Mouse (Mus musculus): ENCODE data around the gene Ino80.
A peak's percentile ranks its signal among the peaks of the same experiment; 100 is the strongest.
"Not testable (repeated sequence)": the region's sequence is repeated elsewhere in the genome, so short reads cannot be mapped to it uniquely, and the experiment has no call there.

Ino80 gene

DNA sequence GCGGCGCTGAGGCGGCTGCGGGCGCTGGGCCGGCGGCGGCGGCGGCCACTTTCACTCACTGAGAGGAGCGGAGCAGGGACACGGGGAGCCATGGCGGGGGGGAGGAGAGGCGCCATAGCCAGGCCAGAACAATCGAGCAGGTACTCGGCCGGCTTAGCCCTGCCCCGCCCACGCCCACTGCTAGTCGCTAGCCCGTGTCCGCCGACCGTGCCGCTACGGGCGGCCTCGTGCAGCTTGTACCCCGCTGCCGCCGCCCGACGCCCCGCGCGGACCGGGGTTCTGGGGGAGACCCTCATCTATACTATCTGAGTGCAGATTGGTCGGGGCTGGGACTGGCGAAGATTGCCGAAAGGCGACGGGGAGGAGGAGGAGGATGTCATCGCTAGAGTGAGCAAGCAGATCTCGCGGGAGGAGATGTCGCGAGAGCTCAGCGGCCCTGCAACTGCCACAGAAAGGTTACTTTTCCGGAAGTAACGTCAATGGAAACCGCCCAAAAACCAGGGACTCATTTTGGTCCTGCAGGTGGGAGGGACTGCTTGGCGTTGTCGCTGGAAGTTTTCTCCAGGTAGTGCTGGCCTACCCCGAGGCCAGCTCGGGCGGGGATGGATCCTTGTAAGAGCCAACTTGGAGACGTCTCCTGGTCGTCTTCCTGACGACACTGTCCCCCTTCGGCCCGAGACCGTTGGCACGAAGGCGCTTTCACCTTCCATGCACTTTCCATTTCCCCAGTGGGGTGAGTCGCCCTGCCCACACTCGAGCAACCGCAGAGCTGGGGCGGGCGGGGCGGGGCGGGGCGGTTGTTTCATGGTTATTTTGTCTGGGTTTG is at the start of gene Ino80:
Gene Ino80, minus strand, starts transcription at position 117 of the 826 bp plus-strand sequence.
- DNase-seq (ENCODE audit: low read depth, low spot score): peak; percentile 98

DNA sequence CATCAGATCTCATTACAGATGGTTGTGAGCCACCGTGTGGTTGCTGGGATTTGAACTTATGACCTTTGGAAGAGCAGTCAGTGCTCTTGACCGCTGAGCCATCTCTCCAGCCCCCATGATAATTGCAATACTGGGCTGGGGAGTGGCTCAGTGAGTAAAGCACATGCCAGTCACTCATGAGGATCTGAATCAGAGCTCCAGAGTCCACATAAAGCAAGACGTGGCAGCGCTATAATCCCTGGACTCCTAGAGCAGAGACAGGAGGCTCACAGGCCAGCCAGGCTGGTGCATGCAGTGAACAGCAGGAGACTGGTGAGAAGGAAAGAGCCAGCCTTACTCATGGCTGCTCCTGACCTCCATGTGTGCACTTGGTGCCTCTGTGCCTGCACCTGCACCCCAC is 47.9 kb upstream of the Ino80 start:
- no peak for DNase-seq (ENCODE audit: low read depth, low spot score)

DNA sequence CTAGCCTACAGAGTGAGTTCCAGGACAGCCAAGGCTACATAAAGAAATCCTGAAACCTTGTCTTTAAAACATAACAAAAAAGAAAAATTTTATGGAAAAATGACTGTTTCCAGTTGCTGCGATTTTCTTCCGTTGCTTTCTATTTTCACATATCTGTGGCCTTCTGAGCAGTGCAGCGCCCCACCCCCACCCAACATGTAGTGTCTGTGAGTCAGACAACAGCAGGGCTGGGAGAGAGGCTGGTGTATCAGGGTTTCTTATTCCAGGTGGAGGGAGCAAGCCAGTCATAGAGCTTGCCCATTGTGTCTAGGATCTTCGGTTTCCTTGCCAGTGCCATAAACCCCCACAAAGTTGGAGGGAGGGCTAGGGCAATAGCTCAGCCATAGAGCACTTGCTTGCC is 46.3 kb upstream of the Ino80 start:
- DNase-seq (ENCODE audit: low read depth, low spot score): no peak

DNA sequence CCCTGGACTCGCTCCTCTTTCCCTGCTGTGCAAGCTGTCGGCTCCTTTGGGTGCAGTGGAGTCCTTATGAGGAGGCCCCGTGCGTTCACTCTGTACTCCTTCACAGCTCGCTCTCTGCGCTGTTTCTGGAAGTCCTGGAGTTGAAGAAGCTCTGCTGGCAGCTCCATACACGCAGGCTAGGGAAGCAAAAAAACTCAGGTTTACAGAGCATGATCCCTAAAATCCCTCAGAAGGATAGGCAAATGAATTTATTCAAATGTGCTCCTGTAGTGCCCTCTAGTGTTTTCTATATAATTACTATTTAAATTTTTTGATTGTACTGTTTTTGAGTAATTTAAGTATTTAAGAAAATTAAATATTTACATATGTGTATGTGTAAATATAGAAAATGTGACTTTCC is 43.1 kb upstream of the Ino80 start:
- no peak for DNase-seq (ENCODE audit: low read depth, low spot score)

DNA sequence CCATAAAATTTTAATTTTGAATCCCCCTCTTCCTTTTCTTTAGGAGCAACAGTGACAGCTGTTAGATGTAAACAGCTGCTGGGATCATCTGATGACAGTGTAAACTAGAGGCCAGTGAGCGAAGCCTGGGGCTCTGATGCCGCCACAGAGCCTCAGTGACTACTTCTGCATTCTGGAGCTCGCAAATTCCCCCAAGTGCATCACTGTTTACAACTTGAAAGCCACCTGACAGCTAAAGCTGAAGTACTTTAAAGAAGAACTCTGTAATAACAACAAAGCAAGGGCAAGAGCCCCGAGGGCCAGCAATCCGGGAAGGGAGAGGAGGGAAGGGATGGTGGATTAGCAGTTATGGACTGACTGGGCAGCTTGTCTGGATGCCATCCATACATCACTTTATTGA is 39.3 kb upstream of the Ino80 start:
- DNase-seq (ENCODE audit: low read depth, low spot score): no peak

DNA sequence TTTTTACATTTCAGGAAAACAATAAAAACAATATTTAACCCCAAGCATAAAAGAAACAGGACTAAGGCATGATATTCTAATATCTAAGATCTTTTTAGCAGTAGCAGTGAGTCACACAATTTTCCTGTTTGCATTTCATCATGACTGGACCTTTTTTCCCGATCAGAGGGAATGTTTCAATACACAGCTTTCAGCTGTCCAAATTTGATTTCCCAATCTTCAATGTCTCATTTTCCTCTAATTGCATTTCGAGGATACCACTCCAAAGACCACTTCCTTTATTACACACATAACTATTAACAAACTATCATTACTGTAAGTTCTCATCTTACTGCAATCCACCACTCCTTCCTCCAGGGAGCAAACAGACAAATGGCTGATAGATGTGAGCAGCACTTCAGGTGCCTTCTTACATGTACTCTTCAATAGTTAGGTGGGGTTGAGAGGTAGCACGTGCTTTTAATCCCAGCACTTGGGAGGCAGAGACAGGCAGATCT is 36.6 kb upstream of the Ino80 start:
- DNase-seq (ENCODE audit: low read depth, low spot score): no peak

DNA sequence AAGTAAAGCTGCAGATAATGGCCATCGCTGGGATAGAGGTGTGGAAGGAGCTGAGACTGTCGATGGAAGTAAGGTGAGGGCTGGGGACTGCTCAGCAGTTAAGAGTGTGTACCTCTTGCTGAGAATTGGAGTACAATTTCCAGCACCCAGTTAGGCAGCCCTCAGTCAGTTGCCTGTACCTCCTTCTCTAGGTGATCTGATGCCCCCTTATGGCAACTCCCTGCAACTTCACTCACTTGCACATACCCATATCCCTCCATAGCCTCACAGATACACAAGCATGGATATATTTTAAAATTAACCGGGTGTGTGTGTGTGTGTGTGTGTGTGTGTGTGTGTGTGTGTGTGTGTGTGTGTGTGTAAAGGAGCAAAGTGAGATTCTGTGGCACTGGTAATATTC is 34.8 kb upstream of the Ino80 start:
- no peak for DNase-seq (ENCODE audit: low read depth, low spot score)

DNA sequence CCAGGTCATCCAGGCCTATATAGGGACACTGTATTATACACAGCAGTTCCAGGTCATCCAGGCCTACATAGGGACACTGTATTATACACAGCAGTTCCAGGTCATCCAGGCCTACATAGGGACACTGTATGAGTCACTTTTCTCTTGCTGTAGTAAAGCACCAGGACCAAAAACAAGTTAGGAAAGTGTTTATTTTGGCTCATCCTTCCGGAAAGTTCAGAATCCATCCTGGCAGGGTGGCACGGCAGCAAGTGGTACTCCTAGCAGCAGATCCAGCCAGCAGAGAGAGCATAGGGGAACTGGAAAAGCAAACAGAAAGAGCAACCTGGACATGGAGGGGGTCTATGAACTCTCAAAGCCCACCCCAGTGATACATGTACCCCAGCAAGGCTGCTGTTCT is 33.4 kb upstream of the Ino80 start:
- DNase-seq (ENCODE audit: low read depth, low spot score): no peak

DNA sequence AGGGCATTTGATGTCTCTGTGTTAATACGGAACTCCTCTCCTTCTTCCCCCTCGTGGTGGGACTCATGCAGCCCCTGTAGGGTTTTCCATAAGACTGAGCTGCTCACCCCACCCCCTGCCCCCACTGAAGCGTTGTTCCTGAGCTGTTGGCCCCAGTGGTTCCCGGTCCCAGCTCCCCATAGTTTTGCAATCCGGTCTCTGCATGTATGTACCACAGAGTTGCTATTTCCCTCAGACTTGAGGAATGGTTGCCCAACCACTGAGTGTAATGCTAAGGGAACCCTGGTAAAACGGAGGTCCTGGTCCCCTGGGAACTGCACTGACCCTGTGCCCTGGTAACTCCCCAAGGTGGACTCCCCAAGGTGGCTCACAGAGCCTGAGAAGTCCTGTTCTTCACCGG is 31.0 kb upstream of the Ino80 start:
- not testable (repeated sequence) for DNase-seq (ENCODE audit: low read depth, low spot score)

DNA sequence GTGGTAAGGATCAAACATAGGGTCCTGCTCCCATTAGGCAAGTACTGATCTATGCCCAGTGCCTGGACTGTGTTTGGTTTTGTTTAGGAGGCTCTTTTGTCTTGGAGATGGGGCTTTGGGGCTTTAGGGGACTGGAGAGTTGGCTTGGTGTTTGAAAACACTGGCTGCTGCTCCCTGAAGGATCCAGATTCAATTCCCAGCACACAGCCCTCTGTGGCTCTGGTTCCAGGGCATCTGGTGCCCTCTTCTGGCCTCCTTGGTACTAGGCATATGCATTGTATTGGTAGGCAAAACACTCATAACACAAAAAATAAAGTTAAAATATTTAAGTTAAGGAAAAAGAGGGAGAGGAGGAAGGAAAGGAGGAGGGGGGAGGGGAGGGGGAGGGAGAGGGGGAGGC is 29.6 kb upstream of the Ino80 start:
- no peak for DNase-seq (ENCODE audit: low read depth, low spot score)

DNA sequence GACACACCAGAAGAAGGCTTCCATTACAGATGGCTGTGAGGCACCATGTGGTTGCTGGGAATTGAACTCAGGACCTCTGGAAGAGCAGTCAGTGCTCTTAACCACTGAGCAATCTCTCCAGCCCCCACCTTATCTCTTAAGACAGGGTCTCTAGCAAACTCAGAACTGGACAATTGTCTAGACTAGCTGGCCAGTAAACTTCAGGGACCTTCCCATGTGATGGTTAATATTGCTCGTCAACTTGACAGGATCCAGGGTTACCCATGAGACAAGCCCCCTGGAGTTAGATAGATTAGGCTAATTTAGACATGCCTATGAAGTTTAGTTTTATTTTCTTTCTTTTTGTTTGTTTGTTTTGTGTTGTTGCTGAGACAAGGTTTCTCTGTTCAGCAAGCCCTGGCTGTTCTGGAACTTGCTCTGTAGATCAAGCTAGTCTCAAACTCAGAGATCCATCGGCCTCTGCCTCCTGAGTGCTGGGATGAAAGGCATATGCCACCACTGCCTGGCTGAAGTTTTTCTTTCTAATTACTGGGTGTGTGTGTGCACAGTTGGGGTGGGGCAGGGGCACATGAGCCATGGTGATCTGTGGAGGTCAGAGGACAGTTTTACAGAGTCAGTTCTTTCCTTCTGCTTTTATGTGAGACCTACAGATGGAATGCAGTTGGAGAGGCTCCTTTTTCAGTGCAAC is 23.6 kb upstream of the Ino80 start:
- DNase-seq (ENCODE audit: low read depth, low spot score): no peak

DNA sequence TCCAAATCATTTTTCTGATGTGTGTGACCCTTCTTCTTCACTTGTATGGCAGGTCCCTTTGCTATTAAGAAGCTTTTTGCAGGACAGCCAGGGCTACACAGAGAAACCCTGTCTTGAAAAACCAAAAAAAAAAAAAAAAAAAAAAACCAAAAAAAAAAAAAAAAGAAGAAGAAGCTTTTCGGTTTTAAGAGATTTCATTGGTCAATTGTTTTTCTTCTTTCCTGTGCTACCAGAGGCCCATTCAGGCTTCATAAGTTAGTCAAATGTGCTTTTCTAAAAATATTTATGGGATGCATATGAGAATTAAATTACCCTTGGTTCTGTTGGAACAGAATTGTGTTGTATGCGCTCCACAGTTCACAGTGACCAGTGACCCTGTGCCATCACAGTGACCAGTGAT is 21.4 kb upstream of the Ino80 start:
- DNase-seq (ENCODE audit: low read depth, low spot score): no peak

DNA sequence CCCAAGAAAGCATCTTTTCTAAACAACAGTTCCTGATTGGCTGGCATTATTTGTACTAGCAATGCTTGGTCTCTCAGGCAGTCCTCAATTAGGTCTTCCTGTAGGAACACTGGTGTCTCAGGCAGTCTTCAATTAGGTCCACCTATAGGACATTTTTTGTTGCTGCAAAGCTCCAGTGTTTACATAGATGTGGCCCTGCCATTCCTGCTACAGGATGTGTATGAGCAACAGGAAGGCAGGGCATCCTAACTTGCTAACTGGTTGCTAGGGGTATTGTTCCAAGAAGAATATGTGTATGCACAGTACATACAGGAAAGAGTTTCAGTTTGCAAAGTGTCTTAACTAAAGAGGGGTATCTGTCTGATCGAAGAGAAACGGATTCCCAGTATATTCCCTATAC is 18.6 kb upstream of the Ino80 start:
- no peak for DNase-seq (ENCODE audit: low read depth, low spot score)

DNA sequence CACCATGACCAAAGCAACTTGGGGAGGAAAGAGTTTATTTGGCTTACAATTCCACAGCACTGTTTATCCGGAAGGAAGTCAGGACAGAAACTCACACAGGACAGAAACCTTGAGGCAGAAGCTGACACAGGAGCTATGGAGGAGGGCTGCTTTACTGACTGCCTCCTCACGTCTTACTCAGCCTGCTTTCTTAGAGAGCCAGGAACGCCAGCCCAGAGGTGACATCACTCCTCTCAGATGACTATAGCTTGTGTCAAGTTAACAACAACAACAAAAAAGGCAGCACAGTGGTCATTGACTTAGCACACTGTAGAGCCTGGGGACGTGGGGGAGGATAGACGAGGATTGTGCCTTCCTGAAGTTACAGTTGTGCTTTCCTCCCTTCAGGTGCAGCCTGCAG is 14.5 kb upstream of the Ino80 start:
- DNase-seq (ENCODE audit: low read depth, low spot score): no peak

DNA sequence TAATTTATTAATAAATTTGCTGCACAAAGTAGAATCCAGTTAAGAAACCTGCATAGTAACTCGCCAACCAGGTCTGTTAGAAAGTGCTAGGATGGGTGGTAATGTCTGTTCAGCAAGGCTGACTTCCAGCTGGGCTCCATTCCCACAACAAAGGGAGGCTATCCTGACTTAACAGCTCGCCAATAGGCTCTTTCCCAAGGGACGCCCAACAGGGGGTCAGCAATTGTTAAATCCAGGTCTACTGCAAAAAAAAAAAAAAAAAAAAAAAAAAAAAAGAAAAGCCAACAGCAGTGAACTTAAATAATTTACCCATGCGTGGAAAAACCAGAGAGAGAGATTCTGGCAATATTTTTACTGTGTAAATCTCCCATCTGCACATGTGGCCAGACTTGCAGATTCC is 9.0 kb upstream of the Ino80 start:
- DNase-seq (ENCODE audit: low read depth, low spot score): no peak

DNA sequence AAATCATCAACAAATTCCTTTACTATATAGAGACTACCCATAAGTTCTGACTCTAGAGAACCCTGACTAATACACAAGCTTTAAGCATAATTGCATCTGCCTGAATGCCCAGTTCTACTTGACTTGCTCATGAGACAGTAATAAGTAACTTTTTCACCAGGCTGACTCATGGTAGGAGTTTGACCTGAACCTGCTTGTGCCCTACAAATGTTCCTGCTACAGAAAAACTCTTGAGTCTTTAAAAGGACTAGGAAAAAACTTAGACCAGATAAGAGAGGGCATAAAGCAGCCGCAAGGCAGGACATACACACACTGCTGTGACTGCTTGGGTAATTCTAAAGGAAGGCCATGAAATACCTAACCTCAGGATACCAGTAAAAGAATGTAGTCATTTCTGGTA is 4.8 kb upstream of the Ino80 start:
- no peak for DNase-seq (ENCODE audit: low read depth, low spot score)

DNA sequence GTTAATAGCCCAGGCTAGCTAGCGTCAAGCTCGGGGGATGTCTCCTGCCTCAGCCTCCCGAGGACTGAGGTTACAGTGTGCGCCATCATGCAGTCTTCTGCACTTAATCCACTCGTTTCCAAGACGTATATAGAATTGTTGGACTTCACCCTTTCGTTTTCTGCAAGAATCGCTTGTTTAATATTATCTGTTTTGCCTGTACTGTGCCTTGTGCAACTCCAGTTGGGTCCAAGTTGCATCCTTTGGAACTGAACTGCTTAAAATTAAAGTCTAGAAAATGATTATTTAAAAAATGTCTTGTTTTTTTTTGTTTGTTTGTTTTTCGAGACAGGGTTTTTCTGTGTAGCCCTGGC is 886 bp upstream of the Ino80 start:
- no peak for DNase-seq (ENCODE audit: low read depth, low spot score)

DNA sequence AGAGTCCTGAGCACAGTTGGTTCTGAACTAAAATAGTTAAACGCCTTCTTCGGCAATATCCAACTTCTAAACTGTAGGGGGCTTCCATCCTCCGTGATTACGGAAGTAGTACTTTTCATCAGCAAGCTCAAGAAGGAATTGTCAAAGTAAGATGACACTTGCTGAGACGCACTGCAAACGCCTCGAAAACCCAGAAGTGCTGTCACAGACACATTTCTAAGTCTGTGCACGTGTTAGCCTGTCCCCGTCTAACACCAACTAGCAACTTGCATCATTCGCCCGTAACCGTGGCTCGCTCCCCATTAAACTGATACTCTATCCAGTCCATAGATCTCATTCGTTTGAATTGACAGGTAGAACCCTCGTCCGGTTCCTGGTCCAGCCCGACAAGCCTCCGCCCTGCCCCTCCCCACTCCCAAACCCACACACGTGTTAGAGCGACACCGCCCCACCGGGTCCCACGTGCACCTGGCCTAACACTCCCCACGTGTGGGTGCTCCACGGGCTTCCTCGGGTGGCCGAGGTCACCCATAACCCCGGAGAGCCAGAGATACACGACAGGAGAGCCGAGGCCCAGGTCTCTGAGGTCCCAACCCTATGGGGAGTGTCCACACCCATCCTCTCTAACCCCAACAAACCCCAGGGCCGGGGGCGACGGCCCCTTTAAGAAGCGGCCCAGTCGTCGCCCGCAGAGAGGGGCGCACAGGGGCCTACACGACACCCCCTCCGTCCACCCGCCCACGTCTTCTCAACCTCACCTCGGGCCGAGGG is 681 bp downstream of the Ino80 start:
- DNase-seq (ENCODE audit: low read depth, low spot score): peak; percentile 26

DNA sequence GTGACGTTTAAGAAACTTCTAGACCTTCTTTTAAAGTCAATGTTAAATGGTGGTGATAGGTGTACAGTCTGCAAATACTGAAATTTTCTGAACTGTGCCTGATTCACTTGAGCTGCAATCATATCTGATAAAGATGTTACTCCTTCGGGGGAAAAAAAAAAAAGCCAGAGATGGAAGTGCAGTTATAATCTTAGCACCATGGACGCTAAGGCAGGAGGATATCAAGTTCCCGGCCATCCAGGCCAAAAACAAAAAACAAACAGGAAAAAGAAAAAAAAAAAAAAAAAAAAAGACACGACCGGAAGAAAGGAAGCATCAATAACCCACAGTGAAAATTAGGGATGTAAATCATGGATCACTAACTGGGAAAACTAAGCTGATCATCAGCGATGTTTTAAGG is 1.3 kb downstream of the Ino80 start:
- DNase-seq (ENCODE audit: low read depth, low spot score): no peak

DNA sequence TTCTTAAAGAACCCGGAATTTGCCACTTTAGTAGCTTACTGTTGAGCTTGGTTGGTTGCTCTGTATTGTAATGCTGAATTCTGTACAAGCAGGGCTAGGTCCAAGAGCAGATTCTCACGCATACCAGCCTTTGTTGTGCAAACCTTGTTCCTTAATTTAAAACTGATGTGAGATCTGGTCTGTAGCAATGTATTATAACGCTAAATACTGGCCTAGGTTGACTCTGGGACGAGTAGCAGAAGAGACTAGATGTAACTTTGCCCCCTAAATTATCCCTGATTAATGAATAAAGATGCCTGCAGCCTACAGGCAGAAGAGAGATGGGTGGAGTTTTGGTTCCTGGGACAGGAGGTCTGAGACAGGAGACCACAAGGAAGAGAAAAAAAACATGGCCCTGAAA is 13.5 kb downstream of the Ino80 start:
- no peak for DNase-seq (ENCODE audit: low read depth, low spot score)

DNA sequence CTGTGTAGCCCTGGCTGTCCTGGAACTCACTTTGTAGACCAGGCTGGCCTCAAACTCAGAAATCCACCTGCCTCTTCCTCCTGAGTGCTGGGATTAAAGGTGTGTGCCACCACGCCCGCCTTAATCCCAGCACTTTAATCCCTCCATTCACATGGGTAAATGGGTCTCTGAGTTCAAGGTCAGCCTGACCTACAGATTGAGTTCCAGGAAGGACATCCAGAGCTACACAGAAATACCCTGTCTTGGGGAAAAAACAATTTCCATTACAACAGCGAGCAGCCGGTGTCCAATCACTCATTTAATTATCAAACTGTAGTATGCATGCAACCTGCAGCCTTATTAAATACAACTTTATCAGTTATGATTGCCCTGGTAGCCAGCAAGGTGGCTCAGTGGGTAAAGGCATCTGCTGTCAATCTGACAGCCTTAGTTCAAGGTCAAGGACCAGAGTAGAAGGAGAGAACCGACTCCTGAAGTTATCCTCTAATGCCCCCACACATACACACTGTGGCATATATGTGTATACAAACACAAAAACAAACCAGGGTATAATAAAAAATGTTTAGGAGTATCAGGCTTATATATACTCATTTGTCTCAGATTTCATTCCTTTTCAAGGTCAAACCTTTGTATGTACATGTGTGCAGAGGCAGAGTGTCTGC is 14.2 kb downstream of the Ino80 start:
- DNase-seq (ENCODE audit: low read depth, low spot score): no peak

DNA sequence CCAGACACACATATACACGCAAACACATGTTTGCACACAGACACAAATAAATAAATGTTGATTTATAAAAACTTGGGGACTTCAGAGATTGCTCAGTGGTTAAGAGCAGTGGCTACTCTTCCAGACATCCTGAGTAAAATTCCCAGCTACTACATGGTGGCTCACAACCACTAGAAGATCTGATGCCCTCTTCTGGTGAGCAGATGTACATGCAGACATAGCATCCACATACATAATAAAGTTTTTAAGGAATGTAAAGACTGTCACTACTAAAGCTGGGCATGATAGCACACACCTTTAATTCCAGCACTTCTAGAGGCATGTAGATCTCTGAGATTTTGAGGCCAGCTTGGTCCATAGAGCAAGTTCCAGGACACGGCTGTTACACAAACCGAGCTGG is 16.5 kb downstream of the Ino80 start:
- DNase-seq (ENCODE audit: low read depth, low spot score): no peak
